26 mouse cellular contexts compared by ENCODE assay signal in genomic region chr1:136569206-136569605, GRCm38 (mm10). TPM values are rescaled to one million over a fixed set of nuclear protein-coding genes. Genes with fewer than 3 reads are reported as not detected.
DNase-seq lines count a peak whose midpoint lies in the region; ATAC-seq and TF ChIP-seq lines count a peak whose summit lies in the region.
"Had no signal": no experiment of that assay in that cellular context is flagged by ENCODE, and none has a peak within 500 bp of the region (broad histone marks: within the 10 kb centered on the region; RNA-seq: fewer than 3 reads in every experiment).

No protein-coding gene starts in this region.

- no peak for TF ChIP-seq CTCF in testis, adult 2 months (IDR thresholded peaks at IDR 0.05; ENCODE audit: control insufficient read depth, insufficient read depth, insufficient replicate concordance, low read depth, low read length)
- TF ChIP-seq CTCF in gastrocnemius, adult 2 months (IDR thresholded peaks at IDR 0.05) = no peak

- H3K36me3 ChIP-seq in hindbrain, embryonic 12.5 days = no peaks in the 10 kb centered on the region
- no peaks in the 10 kb centered on the region for H3K36me3 ChIP-seq in hindbrain, embryonic 13.5 days
- no peaks in the 10 kb centered on the region for H3K36me3 ChIP-seq in testis, adult 2 months (ENCODE audit: control insufficient read depth, insufficient read depth, low read length)
- H3K36me3 ChIP-seq: heart, embryonic 10.5 days; heart, embryonic 15.5 days; limb, embryonic 10.5 days; limb, embryonic 15.5 days; midbrain, embryonic 12.5 days; neural tube, embryonic 15.5 days had no signal

- 0 out of 2 replicates have a peak overlapping the region, but pooled peaks have one; percentile 47 for H3K4me2 ChIP-seq in hindbrain, embryonic 12.5 days (replicated peaks)
- H3K4me2 ChIP-seq in hindbrain, embryonic 13.5 days = no peak overlapping the region

- DNase-seq in testis, postnatal 14 days (ENCODE audit: low spot score) = no peak
- peak; percentile 77 for DNase-seq in R1 (ENCODE audit: low read depth, low spot score)
- no peak for DNase-seq in cerebellum, adult 9-10 months
- DNase-seq in gastrocnemius, adult 2 months = no peak
- DNase-seq: adrenal gland, postnatal 25 days; cerebellum, adult 18-20 months; cerebellum, postnatal 14 days; gastrocnemius, postnatal 10 days; heart, adult 11 months; layer of hippocampus, adult 9-11 months; lung, postnatal 36 days; retina, postnatal 1 day; right cerebral cortex, postnatal 14 days had no signal

- ATAC-seq in hindbrain, embryonic 12.5 days (ENCODE audit: low FRiP score) = no peak
- ATAC-seq in hindbrain, embryonic 13.5 days (ENCODE audit: low FRiP score) = no peak
- ATAC-seq: forebrain, embryonic 16.5 days; Patski had no signal

- H3K27me3 ChIP-seq in hindbrain, embryonic 12.5 days = peaks cover 10% of the 10 kb centered on the region; the same call in 1 of the 2 replicates
- H3K27me3 ChIP-seq in hindbrain, embryonic 13.5 days = peaks cover 7% of the 10 kb centered on the region
- H3K27me3 ChIP-seq in testis, adult 2 months (ENCODE audit: control insufficient read depth, insufficient read depth, low read length) = no peaks in the 10 kb centered on the region
- H3K27me3 ChIP-seq: heart, embryonic 15.5 days; limb, embryonic 15.5 days; midbrain, embryonic 12.5 days; Patski had no signal

- H3K27ac ChIP-seq in hindbrain, embryonic 12.5 days = no peak overlapping the region
- H3K27ac ChIP-seq in hindbrain, embryonic 13.5 days = no peak overlapping the region
- no peak overlapping the region for H3K27ac ChIP-seq in testis, adult 2 months (ENCODE audit: control insufficient read depth, insufficient read depth, low read depth, low read length)
- no peak overlapping the region for H3K27ac ChIP-seq in gastrocnemius, adult 2 months
- H3K27ac ChIP-seq: heart, embryonic 15.5 days; limb, embryonic 15.5 days; midbrain, embryonic 12.5 days; neural tube, embryonic 15.5 days had no signal

- 78% methylated on average over 8 of the region's 8 CpGs for WGBS in hindbrain, embryonic 12.5 days
- 78% methylated on average over 8 of the region's 8 CpGs for WGBS in hindbrain, embryonic 13.5 days

- intact Hi-C loops in gastrocnemius, adult 2 months (cut with DNase I) = no loop called here

- H3K9me3 ChIP-seq in hindbrain, embryonic 12.5 days (replicated peaks) = no peaks in the 10 kb centered on the region
- no peaks in the 10 kb centered on the region for H3K9me3 ChIP-seq in hindbrain, embryonic 13.5 days
- H3K9me3 ChIP-seq: heart, embryonic 10.5 days; heart, embryonic 15.5 days; limb, embryonic 10.5 days; limb, embryonic 15.5 days; midbrain, embryonic 12.5 days; neural tube, embryonic 15.5 days had no signal

- H3K9ac ChIP-seq in hindbrain, embryonic 12.5 days = no peak overlapping the region
- no peak overlapping the region for H3K9ac ChIP-seq in hindbrain, embryonic 13.5 days
- H3K9ac ChIP-seq: heart, embryonic 15.5 days; limb, embryonic 15.5 days; midbrain, embryonic 12.5 days; neural tube, embryonic 15.5 days had no signal

- TF ChIP-seq POLR2A in testis, adult 2 months (IDR thresholded peaks at IDR 0.05; ENCODE audit: control insufficient read depth, low read depth, low read length) = no peak

- H3K4me1 ChIP-seq in hindbrain, embryonic 12.5 days = peaks cover 8% of the 10 kb centered on the region
- peaks cover 11% of the 10 kb centered on the region for H3K4me1 ChIP-seq in hindbrain, embryonic 13.5 days (replicated peaks)
- peaks cover 10% of the 10 kb centered on the region for H3K4me1 ChIP-seq in testis, adult 2 months (ENCODE audit: control insufficient read depth, insufficient read depth, low read length)

- H3K4me3 ChIP-seq in hindbrain, embryonic 12.5 days = no peak overlapping the region
- H3K4me3 ChIP-seq in hindbrain, embryonic 13.5 days = no peak overlapping the region
- H3K4me3 ChIP-seq in testis, adult 2 months (ENCODE audit: control insufficient read depth, low read depth, low read length) = peak overlapping the region; percentile 48; the same call in 1 of the 2 replicates
- no peak overlapping the region for H3K4me3 ChIP-seq in gastrocnemius, adult 2 months
- H3K4me3 ChIP-seq: erythroblast, embryonic 14.5 days; midbrain, embryonic 12.5 days; myocyte had no signal

RNA-seq across cellular contexts. Expression of gene Zfp281, which starts 55.5 kb away (rescaled TPM):
- 33.6 and 37.0 TPM in 2 replicates for polyA plus RNA-seq in hindbrain, embryonic 12.5 days (2016; fragmentation: Nextera tagmentation; extraction: Ambion mirVana)
- polyA plus RNA-seq in hindbrain, embryonic 13.5 days (2015; fragmentation: Nextera tagmentation; extraction: Ambion mirVana) = 25.0 and 25.6 TPM in 2 replicates
- 2.0 and 2.3 TPM in 2 replicates for polyA plus RNA-seq in testis, adult 2 months (2012; rRNA removed)
- total RNA-seq in gastrocnemius, adult 2 months (2021) = 10 to 100 TPM; 10.1 to 15.0 TPM
